Mouse (Mus musculus) G1E (cell line): ENCODE measurements around the gene Grn. TPM values are rescaled to one million over a fixed set of nuclear protein-coding genes. Genes with fewer than 3 reads are reported as not detected.

ENCODE experiments used
- ATAC-seq: 2 replicates; pipeline ENCODE4 v1.8.0; 2016; ENCODE audit warnings: mild to moderate bottlenecking; ENCODE audit not compliant: insufficient number of reproducible peaks, poor library complexity, low FRiP score, severe bottlenecking; ENCODE audit errors: extremely low read depth
- DNase-seq: peaks from one replicate; pipeline ENCODE4 v3.0.0; 2012; ENCODE audit warnings: low spot score
- H3K27me3 ChIP-seq: 2 replicates; pipeline ENCODE4 v1.6.1; 2012; ENCODE audit warnings: mild to moderate bottlenecking, low read length, inconsistent platforms; ENCODE audit not compliant: insufficient read depth
- H3K36me3 ChIP-seq: replicated peaks from 2 replicates; pipeline ENCODE3; 2012; ENCODE audit warnings: mild to moderate bottlenecking, inconsistent platforms
- H3K4me1 ChIP-seq: 2 replicates; pipeline ENCODE4 v1.6.1; 2012; ENCODE audit warnings: low read depth, low read length, inconsistent platforms, mixed read lengths; ENCODE audit not compliant: insufficient read depth
- H3K4me3 ChIP-seq: 2 replicates; pipeline ENCODE4 v1.5.1; 2012; ENCODE audit warnings: low read depth, mild to moderate bottlenecking, inconsistent platforms, low read length, moderate library complexity, mixed read lengths
- H3K9me3 ChIP-seq: replicated peaks from 2 replicates; pipeline ENCODE4 v1.6.1; 2012; ENCODE audit warnings: inconsistent platforms
- CTCF ChIP-seq: IDR thresholded peaks from 2 replicates; pipeline ENCODE4 v1.5.1; 2012; ENCODE audit warnings: low read depth, low read length, inconsistent platforms, mixed read lengths
- GATA1 ChIP-seq: IDR thresholded peaks from 2 replicates; pipeline ENCODE4 v1.6.1; 2012; ENCODE audit warnings: borderline replicate concordance, low read length, inconsistent platforms, mixed read lengths
- GATA2 ChIP-seq: IDR thresholded peaks from 2 replicates; pipeline ENCODE4 v1.6.1; 2012; ENCODE audit warnings: low read depth, low read length, inconsistent platforms, borderline replicate concordance
- POLR2AphosphoS5 ChIP-seq: IDR thresholded peaks from 2 replicates; pipeline ENCODE4 v1.6.1; 2012; ENCODE audit warnings: low read depth, low read length, inconsistent platforms; ENCODE audit not compliant: insufficient replicate concordance
- TAL1 ChIP-seq: conservative IDR thresholded peaks from 2 replicates; pipeline ENCODE4 v1.6.1; 2012; ENCODE audit warnings: low read depth, low read length, inconsistent platforms, mixed read lengths
- polyA plus RNA-seq: library from polyadenylated mRNA; stranded (reverse); fragments of >175 nt; gene quantifications from 2 replicates; pipeline ENCODE4 v1.2.3, GENCODE M21; 2012
- total RNA-seq, 2 experiments: library from RNA; stranded (forward) in 1 of 2; stranded (reverse) in 1 of 2; fragments of 200-1000 nt in 1 of 2; fragments of >200 nt in 1 of 2; fragmentation: Nextera tagmentation in 1 of 2; gene quantifications; 2 replicates each; pipeline ENCODE4 v1.2.3; 2014 to 2017

Gene Grn
- total and polyA plus RNA-seq, 3 experiments: 21.1 to 65.8 (median 46.0) TPM

DNA sequence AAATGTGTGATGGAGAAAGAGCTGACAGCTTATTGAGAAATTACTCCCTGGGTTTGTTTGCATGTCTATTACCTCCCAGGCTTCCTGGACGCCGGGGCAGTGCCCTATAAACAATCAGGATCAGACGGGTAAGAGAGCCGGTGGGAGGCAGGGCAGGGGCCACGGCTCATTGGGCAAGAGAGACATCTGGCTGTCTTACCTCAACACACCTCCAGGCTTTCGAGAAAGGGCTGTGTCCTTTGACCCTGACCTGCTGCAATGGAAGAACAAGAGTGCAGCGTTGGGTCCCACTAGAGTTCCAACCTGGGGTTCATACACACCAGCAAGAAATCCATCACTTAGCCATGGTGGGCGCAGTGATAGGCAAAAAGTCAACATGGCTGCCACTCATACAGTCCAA lies 8.6 kb upstream of the Grn start:
- DNase-seq (no peak), ATAC-seq (no peak)
- TF ChIP-seq GATA2 (no peak), POLR2AphosphoS5 (no peak), CTCF (no peak)
- no peaks in the 10 kb centered on the region for H3K36me3 ChIP-seq
- H3K4me3 ChIP-seq: no peak overlapping the region
- peaks cover 64% of the 10 kb centered on the region for H3K27me3 ChIP-seq
- H3K4me1 ChIP-seq: peaks cover 13% of the 10 kb centered on the region
- H3K9me3 ChIP-seq: 0 out of 2 replicates have a peak, but pooled peaks cover 3% of the 10 kb centered on the region

DNA sequence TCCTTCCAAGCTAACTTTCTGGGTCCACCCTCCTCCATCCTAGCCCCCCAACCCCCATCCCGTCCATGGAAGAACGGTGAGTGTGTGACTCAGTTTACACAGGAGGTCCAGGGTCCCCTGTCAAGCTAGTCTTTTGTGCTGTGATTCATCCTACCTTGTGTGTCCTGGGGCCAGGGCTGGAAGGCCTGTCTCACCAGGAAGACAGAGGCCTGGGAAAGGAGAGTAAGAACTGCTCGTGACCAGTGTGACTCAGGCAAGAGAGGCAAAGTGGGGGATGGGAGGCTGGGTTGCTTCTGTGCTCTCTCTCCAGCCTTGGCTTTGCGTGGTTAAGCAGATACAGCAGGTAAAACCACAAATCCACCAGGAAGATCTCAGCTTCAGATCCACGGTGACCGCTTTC lies 5.4 kb upstream of the Grn start:
- ATAC-seq (no peak), DNase-seq (no peak)
- Histone ChIP-seq H3K9me3 (0 out of 2 replicates have a peak, but pooled peaks cover 2% of the 10 kb centered on the region), H3K27me3 (peaks cover 57% of the 10 kb centered on the region), H3K4me1 (peaks cover 19% of the 10 kb centered on the region), H3K36me3 (no peaks in the 10 kb centered on the region), H3K4me3 (no peak overlapping the region)
- TF ChIP-seq GATA1 (no peak), GATA2 (no peak), CTCF (no peak), POLR2AphosphoS5 (no peak), TAL1 (no peak)

DNA sequence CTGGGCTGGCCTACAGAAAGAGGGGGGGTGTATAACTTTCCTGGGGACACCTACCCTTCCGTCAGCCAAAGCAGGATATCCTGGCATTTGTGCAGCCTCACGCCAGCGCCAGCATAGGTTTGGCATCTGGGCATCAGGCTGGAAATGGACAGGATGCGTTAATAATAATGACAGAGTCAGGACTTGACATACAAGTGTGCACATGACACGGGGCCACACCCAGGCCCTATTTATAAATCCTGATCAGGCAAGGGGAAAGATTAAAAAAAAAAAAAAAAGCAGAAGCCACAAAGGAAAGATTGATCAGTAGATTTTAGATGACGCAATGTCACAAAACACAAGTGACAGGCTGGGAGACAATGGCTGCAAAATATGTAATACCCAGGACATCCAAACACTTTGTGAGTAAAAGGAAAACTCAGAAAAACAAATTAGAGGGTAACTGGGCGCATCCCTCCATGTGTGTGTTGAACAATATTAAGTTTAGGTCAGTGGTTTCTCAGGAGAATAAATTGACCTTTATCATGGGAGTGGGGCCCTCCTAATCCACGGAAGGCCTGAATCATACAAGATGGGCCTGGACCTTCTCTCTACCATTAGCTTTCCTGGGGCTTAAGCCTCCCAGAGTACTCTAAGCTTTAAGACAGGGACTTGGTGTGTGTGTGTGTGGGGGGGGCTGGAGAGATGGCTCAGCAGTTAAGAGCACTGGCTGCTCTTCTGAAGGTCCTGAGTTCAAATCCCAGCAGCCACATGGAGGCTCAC lies 4.4 kb upstream of the Grn start:
- Histone ChIP-seq H3K27me3 (peaks cover 49% of the 10 kb centered on the region), H3K36me3 (no peaks in the 10 kb centered on the region), H3K4me3 (no peak overlapping the region), H3K4me1 (peaks cover 29% of the 10 kb centered on the region), H3K9me3 (no peaks in the 10 kb centered on the region)
- no peak for TF ChIP-seq TAL1
- no peak for TF ChIP-seq POLR2AphosphoS5
- no peak for TF ChIP-seq GATA2
- TF ChIP-seq CTCF: no peak
- TF ChIP-seq GATA1: no peak
- no peak for DNase-seq
- ATAC-seq: no peak

DNA sequence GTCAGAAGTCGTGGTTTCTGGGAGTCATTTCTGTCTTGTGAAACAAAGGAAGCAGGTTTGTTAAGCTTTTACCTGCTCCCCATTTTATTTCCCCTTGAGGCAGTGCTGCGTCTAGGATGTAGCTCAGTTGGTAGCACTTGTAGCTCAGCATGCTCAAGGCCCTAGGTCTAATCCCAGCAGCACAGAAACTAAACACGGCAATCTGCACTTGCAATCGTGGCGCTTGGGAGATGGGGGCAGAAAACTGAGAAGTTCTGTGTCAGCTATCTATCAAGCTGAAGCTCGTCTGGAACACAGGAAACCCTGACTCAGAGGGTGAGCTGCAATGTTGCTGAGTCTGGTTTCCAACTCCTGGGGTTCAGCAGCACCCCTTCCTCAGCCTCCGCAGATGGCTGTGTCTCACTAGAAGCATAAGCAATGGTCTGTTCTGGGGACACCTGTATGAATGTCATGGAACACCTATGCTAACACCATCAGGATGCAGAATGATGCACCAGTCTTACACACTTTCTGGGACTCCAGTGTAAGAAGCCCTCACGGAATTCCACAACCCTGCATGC lies 1.1 kb upstream of the Grn start:
- H3K4me1 ChIP-seq: peaks cover 49% of the 10 kb centered on the region
- ATAC-seq: no peak
- TF ChIP-seq GATA1: no peak
- TF ChIP-seq POLR2AphosphoS5: no peak
- TF ChIP-seq GATA2: no peak
- no peak for TF ChIP-seq TAL1
- no peak for TF ChIP-seq CTCF
- peaks cover 36% of the 10 kb centered on the region for H3K27me3 ChIP-seq
- H3K36me3 ChIP-seq: peaks cover 11% of the 10 kb centered on the region
- no peaks in the 10 kb centered on the region for H3K9me3 ChIP-seq
- no peak overlapping the region for H3K4me3 ChIP-seq
- DNase-seq: no peak

DNA sequence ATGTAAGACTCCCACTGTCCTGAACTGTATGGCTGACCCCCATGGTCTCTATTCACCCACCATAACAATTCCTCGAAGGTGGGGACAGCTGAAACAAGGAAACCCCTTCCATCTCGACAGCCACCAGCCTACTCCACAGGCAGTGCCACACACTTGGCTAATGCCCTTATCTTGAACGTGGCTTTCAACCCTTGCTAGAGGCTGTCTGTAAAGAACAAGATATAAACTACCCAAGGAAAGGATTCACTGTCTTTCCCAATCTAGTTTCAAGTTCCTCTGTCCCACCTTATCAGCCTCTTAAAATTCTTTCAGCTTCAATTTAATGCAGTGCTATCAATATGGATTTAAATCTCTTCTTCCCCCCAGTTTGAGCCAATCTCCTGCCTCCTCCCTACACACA lies 564 bp upstream of the Grn start:
- H3K27me3 ChIP-seq: peaks cover 31% of the 10 kb centered on the region
- no peaks in the 10 kb centered on the region for H3K9me3 ChIP-seq
- peaks cover 48% of the 10 kb centered on the region for H3K4me1 ChIP-seq
- DNase-seq: no peak
- peaks cover 15% of the 10 kb centered on the region for H3K36me3 ChIP-seq
- no peak for ATAC-seq
- H3K4me3 ChIP-seq: no peak overlapping the region; the same call in 1 of the 2 replicates
- TF ChIP-seq POLR2AphosphoS5: no peak

DNA sequence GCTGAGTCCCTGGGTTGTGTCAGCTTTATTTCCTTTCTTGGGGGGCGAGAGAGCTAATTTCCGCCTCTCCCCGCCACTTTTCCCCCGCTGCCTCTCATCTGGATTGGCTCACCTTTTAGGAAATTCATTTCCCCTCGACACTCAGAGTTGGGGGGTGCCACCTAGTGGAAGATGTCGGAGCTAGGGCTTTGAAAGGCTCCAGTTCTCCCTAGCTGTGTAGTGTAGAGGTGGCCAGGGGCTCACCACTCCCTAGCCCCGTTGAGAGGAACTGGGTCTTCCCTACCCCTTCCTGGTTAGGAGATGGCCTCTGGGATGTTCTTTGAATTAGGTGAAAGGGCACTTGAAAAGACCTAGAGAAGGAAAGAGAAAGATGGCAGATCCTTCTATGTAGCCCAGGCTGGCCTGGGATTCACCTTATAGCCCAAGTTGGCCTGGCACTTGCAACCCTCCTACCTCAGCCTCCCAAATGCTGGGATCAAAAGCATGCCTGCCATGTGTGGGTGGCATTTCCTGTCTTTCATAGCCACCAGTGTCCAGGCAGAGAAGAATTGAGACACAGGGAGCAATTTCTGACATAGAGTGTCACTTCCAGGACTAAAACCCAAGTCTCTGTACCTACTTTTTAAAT lies 1.0 kb downstream of the Grn start:
- H3K4me3 ChIP-seq: peak overlapping the region; percentile 72
- TF ChIP-seq POLR2AphosphoS5: no peak
- TF ChIP-seq GATA2: no peak
- peak; percentile 60 for TF ChIP-seq CTCF

More for the DNA sequence above, 1.0 kb downstream of the Grn start:
- Histone ChIP-seq H3K36me3 (peaks cover 31% of the 10 kb centered on the region), H3K4me1 (peaks cover 36% of the 10 kb centered on the region), H3K9me3 (no peaks in the 10 kb centered on the region), H3K27me3 (peaks cover 27% of the 10 kb centered on the region)
- DNase-seq: peak; percentile 73
- ATAC-seq: no peak
